Mouse (Mus musculus) right cerebral cortex, postnatal 10 days (tissue): ENCODE results near the gene Dars.

Source experiments
- DNase-seq, 2 experiments: peaks; one replicate each; pipeline ENCODE4 v3.0.0; 2021; ENCODE audit warnings: low spot score in 2 of 2

The Dars gene

DNA sequence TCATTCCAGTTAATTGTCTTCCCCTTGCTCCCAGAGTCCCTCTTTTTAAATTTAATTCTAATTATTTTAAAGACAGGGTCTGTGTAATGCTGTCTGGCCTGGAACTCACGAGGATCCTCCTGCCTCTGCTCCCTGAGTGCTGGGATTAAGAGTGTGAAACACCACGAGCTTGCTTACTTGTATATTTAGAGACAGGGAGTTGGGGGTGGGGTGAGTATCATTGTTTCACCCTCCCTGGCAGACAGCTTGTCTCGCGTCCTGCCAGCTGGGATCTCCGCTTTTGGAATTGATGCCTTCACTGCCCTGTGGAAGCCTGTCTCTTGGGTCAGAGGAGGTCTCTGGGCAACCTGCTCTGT is 343 bp upstream of the Dars start:
- peak; percentile 25 to 39 for DNase-seq

DNA sequence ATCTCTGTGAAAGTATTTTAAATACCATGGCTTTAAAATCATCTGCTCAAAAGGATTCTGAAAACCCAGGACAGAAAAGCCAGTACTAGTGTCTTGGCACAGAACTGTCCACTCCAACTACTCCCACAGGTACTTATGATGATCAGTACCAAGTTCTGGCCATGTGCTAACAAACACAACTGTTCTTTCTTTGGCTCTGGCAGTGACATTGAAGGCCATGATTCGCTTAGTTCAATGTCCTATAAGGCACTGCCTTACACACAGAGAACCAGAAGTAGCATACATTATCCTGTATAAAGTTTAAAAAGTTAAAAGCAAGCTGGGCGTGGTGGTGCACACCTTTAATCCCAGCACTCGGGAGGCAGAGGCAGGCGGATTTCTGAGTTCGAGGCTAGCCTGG is 6.0 kb downstream of the Dars start:
- DNase-seq = no peak

DNA sequence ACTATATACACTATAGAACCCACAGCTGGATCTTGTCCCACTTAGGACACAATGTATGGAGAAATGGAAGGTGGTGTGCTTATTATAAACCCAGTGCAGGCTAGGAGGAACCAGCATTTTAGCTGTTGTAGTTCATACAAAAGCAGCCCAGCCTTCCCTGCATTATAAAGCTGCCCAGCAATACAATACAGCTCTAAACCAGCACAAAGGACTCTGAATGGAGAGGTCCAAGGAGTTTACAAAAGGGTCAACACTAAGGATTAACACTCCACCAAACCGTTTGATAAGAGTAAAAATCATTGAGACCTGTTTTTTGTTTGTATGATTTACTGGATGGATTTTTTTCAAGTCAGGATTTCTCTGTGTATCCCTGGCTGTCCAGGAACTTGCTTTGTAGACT is 10.3 kb downstream of the Dars start:
- DNase-seq = no peak

DNA sequence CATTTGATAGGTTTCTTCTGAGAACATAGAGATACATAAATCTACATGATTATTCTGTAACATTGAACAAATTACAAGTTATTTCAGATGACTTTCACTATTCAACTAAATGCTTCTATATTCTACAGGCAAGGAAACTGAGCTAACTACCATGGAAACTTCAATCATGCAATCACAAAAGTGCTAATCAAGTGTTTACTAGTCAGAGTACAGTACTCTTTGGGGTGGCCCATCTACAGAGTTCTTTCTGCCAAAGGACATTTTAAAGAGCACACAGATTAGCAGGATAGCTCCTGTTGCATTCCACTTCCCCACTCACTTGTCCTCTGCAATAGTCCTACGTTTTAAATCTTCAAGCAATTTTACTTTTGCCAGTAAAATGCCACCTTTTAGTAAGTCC is 11.5 kb downstream of the Dars start:
- DNase-seq = no peak

DNA sequence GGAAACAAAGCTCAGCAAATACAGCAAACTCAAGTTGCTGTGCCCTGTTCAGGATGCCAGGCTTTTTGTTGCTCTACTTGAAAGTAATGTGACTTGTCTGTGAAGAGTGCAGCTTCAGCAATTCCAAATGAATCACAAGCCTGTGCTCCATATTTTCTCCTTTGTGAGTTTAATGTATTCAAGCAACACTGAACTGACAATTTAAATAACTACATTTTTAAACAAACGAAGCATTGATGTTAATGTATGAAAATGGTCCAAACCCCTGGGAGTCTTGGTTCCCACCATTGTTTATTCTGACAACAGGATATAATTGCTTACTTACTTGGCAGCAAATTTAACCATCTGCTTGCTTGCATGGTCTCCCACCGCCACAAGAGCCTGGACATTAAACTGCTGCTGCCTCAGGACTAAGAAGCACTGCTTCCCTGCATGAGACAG is 12.1 kb downstream of the Dars start:
- DNase-seq = peak in 1 of 2 experiments; percentile 44

DNA sequence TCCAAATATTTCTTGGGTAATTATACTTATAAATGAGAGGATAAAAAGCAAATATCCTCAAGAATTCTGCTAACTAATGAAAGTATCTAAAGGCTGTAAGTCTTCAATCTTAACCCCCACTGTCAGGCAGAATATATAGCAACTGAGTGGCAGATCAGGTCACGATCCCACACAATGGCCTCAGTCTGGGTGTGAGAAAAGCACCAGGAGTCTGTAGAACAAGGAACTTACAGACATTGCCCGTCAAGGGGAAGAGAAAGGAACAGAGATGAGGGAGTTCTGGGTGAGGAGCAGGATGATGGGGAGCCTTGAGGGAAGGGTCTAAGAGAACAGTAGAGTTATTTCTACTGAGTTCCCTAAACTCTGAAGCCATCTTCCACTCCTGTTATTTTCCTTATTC is 16.2 kb downstream of the Dars start:
- DNase-seq = no peak

DNA sequence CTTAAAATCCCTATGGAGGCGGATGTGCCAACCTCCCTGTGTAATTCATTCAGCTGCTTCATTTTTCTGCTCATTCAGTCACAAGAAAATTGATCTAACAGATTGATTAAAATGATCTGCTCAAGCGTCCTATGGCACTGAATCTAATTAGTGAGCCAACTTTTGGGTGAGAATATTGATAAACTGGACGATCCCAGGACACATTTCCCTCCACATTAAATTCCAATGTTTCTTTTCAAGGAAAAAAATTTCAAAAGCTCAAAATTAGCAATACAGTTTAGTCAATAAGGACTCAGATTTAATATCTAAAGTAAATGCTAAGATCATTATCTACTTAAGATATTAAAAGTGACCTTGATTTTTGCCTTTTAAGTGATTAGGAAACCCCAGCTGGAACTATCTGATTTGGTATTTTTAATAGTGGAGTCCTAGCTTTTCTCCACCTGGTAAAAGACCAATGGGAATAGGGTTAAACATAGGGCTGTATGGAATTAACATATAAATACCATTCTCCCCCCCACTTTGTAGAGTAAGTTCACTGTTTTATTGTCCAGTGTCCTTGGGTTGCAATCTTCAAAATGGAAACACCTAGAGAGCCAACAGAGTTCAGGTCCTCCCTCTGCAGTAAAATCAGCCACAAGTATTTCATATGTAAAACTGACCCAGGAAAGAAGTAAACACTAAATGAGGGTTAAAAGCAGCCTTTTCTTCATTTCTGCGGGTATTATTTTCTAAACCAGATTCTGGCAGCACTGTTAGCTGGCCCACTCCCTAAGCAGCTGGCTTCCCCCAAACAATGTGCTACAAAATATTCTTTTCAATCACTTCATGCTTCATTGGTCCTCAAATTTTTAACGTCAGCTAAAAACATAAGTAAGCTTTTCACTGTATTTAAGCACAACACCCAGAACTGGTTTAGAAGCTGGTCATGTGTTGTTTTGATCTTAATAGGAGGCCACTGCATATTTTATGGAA is 16.9 kb downstream of the Dars start:
- no peak for DNase-seq

DNA sequence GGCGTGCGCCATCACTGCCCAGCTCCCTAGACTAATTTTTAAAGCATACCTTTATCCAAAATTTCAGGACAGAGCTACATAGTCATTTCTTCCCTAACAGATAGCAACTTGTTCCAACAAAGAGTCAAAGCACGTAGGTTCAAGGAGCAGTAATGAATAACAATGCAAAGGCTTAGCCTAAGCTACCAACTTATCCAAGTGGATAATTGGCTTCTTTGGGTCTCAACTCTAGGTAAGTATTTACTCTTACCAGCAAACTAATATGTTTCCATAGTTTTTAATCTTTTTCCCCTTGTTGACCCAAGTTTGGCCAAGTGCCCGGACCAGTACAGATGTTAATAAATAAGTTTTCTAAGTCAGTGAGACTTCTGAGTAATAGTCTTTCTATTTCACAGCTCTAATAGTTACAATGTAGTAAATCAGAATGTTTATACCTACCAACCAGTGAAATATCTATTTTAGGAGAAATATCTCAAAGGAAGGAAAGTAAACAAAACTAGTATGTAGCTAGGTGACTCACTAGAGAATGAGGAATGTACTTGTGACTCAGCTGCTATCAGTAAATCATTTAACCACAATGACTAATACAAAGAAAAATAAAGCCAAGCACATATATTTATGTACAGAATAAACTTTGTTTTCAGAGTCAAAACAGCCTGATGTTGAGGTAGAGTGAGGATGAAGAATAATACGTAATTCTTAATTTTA is 18.3 kb downstream of the Dars start:
- no peak for DNase-seq

DNA sequence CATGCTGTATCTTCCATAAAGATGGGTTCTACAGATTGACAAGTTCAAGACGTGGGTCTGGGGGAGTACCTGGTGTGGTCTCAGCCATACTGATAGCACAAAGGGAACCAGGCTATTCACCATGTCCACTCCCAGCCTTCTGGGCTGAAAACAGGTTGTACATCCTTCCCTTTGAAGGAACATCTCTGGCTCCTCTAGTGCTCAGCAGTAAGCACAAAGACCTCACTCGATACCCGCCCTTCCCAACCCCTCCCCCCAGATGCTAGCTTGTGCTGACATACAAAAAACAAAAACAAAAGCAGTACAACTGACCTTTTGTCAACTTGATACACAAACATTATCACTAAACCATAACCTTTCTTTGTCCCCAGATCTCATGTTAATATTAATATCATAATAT is 22.5 kb downstream of the Dars start:
- DNase-seq = no peak

DNA sequence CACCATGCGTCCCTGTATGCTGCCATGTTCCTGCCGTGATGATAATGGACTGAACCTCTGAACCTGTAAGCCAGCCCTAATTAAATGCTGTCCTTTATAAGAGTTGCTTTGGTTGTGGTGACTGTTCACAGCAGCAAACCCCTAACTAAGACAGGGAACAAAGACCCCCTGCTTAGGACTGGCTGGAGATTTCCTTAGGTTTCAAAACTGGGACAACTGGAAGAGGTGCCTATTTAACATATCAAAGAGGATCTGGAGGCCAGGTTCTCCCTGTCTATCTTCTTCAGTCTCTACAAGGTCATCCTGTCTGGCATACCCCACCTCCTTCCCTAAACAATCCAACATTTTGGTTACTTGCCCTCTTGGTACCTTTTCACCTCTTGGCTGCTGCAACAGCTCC is 24.8 kb downstream of the Dars start:
- DNase-seq = no peak

DNA sequence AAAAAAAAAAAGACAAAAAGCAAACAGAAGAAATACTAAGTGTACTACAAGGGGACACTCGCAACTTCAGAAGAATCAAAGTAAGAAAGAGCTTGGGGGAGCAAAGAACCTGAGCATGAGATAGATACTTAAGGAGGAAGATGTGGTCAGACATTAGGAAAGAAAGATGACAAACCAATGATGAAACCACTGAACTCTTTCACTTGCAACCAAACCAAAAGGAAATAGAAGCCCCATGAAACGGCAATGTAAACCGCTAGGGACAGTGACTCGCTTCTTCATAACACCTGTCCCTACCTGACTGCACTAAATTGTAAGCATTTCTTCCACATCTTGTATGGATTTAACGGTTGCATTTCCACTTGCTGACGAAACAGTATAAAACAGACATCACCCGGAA is 30.7 kb downstream of the Dars start:
- no peak for DNase-seq

DNA sequence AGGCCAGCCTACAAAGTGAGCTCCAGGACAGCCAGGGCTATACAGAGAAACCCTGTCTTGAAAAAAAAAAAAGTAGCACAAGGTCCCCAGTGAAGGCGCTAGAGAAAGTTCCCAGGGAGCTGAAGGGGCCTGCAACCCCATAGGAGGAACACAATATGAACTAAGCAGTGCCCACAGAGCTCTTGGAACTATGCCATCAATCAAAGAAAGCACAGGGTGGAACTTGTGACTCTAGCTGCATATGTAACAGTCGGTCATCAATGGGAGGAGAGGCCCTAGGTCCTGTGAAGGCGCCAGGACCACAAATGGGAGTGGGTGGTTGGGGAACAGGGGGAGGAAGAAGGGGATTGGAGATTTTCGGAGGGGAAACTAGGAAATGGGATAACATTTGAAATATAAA is 40.3 kb downstream of the Dars start:
- DNase-seq = no peak

DNA sequence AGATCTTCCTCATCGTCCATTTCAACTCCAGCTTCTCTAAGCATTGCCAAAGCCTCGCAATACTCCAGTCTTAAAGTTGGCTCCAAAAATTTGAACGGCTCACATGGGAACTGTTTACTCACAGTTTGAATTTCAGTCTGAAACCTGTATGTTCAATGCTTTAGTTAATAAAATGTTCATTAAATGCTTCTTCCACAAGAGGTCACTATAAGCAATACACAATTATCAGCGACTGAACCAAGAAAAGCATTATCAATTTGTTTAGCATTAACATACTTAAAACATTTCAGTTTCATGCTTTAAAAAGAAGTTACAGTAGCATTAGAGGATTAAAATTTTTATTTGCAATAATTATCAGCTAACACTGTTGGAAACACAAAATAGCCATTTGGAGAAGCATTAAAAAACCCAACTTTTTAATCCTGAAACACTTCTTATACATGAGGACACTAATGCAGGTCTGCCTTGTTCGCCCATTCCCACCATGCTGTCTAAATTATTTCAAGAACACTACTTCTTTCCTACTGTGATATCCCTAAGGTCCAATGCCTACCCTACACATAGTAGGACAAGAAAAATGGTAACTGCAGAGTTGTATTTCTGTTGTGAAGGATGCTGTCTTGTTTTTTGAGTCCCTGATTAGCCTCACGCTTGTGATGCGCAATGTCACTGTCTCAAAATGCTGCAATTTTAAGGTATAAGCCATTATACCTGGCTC is 44.9 kb downstream of the Dars start:
- DNase-seq = no peak

DNA sequence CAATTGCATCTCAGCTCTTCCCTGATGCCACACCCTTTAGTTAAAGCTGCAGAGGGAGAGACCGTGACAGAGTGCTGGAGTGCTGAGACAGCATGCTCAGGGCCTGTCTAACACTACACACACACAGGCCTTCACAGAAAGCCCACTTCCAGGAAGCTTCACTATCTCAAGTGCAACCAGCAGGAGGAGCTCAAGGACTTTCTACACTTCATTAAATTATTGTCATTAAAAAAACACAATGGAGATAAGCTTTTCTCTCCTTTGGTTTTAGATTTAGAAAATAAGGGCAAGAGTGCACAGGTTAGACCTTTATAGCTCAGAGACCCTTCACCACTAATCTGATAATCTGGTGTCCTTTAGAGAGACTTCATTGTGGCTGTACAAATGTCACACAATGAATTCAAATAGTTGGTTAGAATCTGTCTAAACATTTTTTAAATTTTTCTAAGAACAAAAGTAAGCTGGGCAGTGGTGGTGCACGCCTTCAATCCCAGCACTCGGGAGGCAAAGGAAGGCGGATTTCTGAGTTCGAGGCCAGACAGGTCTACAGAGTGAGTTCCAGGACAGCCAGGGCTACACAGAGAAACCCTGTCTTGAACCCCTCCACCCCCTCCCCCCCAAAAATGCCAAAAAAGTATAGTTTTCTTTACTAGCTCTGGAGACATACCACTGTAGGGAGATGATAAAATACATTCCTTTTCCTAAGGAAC is 48.3 kb downstream of the Dars start:
- peak; percentile 53 to 74 for DNase-seq

DNA sequence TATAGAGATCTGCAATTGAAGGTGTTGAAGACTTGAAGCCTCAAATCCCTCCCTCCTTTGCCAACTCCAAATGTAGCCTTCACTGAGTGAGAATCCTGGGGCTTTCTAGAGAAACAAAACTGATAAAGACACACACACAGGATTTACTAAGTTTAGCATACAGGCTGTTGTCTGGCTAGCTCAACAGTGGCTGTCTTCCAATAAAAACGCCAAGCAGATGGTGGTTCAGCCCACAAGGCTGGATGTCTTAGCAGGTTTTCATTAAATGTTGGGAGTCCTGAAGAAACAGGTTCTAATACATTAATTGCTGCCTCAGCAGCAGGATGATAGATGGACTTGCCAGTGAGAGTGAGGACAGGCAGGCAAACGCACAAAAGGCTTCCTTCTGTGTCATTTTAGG is 56.6 kb downstream of the Dars start:
- DNase-seq = peak; percentile 58 to 75

DNA sequence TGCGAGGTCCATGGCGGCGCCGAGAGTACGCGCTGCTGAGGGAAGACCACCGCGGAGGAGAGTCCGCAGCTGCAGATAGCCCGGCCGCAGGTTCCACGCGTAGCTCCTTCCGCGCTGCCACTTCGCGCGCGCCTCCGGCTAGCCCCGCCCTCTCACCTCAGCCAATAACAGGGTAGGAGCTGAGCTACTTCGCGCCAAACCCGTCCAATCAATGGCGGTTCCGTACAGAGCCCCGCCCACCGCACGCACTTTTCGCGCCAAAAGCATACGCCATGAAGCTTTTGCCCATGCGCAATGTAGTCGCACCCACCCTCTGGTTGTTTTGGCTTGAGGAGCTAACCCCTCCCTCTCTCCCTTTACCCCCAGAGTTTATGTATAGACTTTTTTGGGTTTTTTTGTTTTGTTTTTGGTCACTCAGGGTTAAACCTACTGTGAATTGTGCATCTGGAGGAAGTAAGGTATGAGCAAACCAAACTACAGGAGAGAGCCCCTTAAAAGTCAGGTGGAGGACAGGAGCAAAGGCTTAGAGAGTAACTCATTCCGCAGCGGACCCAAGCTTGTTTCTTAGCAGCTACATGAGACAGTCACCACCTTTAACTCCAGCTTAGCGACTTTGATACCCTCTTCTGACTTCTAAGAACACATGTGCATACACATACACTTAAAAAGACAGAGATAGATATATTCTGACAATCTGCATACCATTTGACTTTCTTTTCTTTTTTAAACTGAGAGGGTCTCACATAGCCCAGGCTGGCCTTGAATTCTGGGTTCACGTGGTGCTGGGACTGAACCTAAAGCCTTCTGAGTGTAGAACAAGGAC is 57.4 kb downstream of the Dars start, which contains the start of gene Mcm6:
TSS of gene Mcm6 (minus strand) at position 111 of the 823 bp plus-strand sequence.
- DNase-seq = peak; percentile 97

DNA sequence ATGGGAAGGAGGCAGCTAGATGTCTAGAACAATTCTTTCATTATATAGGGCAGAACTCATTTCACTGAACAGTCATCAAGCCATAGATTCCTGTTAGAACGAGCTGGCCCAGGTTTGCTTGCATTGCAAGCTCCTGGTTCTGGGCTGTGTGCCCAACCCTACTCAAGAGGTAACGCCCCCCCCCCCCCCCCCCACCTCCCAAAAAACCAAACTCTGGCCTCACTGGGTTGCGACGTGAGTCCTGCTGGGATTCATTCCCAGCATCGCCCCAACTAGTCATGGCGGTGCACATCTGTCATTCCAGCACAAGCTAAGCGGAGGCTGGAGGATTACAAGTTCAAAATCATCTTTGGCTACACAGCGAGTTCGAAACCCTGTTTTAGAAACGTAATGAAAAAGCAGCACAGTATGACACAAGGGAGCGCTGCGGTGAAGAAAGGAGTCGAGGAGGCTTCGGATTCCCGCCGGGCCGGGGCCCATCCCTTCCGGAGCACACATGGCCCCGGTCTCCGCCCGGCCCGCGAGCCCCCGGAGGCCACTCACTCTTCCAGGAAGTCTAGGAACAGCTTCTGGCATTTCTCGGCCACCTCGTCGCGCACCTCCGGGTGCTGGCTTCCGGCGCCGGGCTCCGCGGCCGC is 58.1 kb downstream of the Dars start:
- DNase-seq = peak; percentile 25 to 32

DNA sequence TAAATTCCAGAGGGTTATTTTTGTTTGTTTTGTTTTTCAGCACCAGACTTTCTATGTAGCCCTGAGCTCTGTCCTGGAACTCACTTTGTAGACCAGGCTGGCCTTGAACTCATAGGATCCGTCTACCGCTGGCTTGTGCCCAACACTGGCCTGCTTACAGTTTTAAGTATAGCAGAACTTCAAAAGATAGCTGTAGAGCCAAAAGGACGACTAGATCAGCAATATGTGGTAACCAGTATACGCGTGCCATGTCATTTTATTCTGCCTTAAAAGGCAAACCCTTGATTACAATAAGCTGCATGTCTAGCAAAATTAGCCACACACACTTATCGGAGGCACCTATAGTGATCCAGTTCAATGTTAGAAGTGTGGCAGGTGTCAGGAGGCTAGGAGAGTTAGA is 58.9 kb downstream of the Dars start:
- no peak for DNase-seq

DNA sequence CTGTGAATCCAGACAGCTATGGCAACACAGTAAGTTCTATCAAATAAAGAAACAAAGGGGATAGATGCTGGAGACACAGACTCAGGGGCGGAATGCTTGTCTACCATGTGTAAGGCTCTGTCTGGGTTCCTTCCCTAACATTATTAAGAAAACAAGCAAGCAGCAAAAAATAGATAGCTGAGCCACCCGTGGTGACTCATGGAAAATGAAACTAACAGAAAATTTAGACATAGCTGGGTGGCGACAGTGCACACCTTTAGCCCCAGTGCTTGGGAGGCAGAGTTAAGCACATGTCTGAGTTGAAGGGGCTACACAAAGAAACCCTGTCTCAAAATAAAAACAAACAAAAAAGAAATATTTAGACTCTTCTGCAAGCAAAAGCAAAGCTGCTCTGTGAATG is 59.7 kb downstream of the Dars start:
- no peak for DNase-seq

DNA sequence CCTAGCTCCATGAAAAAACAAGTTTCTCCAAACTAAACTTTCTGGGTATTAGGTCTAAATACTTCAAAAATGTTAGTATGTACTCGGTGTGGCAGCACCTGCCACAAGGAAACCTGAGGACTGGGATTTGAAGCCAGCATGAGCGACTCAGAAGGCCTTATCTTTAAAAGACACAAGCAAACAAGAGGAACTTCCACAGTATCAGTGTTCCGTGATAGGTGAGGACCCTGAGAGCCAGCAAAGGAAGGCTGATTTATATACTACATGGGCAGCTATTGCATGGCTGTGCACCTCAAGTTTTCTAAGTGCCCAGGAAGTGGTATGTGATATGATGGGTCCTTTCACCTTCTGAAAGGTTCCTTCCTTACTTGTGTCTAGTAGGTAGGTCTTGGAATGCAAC is 64.1 kb downstream of the Dars start:
- DNase-seq = no peak
